Mouse (Mus musculus): ENCODE results near the gene Zhx3. TPM values are rescaled to one million over a fixed set of nuclear protein-coding genes. Genes with fewer than 3 reads are reported as not detected.
A peak's percentile ranks its signal among the peaks of the same experiment; 100 is the strongest.

Zhx3 gene
- total and polyA plus RNA-seq, 3 experiments, result 7.9 to 36.8 (median 36.7) TPM

DNA sequence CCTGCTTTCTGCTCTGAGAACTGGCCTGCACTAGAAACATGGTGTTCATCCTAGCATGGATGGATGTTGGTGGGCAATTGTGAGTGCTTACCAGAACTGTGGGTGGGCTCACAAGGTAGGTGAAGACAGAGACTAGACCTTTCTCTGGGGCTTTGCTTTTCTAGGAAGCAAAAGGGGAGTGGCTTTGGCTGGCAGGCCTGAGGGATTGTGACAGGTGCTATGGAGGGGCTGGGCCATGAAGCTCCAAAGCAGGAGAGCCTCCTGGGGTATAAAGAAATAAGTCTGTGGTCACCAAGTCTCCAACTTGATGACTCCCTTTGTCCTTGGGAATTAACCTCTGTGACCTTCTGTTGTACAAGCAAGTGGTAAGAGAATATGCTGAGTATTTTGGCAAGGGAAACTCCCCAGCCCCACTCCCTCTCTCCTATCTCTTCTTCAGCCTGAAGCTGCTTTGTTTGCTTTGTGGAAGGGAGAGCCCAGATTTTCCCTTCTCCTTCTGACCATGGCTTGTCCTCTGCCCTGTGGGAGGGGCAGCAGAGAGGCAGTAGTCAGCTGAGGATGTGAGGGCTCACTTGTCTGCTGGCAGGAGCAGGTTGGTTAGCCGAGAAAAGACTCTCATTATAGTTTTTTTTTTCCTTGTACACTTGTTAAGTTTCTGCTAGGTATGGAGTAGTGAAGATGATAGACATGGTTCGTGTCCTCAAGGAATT is 133.0 kb downstream of the Zhx3 start:
- peaks cover 15% of the 10 kb centered on the region for H3K79me2 ChIP-seq (replicated peaks; ENCODE audit: control insufficient read depth, insufficient read depth, low read length)
- no peaks in the 10 kb centered on the region for H3K27me3 ChIP-seq (ENCODE audit: control insufficient read depth, insufficient read depth, low read length)
- H3K9ac ChIP-seq (ENCODE audit: low read depth, low read length), result no peak overlapping the region
- H3K4me3 ChIP-seq, result no peak overlapping the region
- peaks cover 54% of the 10 kb centered on the region for H3K36me3 ChIP-seq (ENCODE audit: control insufficient read depth, insufficient read depth, low read length)
- peak overlapping the region; percentile 83 for H3K27ac ChIP-seq
- peaks cover 67% of the 10 kb centered on the region for H3K4me1 ChIP-seq (ENCODE audit: control insufficient read depth, insufficient read depth, low read length)
- peak in 1 of 2 experiments; percentile 28 for DNase-seq
- intact Hi-C loops (cut with DNase I), result no loop called here
- TF ChIP-seq CTCF (IDR thresholded peaks at IDR 0.05), result no peak
- TF ChIP-seq POLR2A (IDR thresholded peaks at IDR 0.05; ENCODE audit: insufficient read depth, low read depth, low read length), result no peak
- no peak for TF ChIP-seq EP300 (IDR thresholded peaks at IDR 0.05; ENCODE audit: insufficient read depth, low read depth, low read length)
- 31% methylated on average over 2 of the region's 2 CpGs for WGBS

DNA sequence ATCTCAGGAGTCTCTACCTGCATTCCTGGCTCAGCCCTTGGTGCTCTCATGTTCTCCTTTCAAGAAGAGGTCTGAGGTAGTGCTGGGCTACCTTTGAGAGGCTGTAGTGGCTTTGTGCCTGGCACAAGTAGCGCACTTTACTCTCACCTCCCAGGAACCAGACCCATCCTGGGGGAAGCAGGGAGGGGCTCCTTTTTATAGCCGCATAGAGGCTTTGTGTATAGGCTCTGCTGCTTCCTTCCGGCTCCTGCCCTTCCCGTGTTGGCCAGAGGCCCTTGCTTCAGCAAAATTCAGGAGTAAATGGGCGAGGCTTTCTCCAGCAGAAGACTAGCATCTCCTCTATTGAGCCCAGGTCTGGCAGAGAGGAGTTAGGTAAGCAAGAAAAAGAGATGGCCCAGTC is 134.4 kb downstream of the Zhx3 start:
- H3K9ac ChIP-seq (ENCODE audit: low read depth, low read length), result 0 out of 2 replicates have a peak overlapping the region, but pooled peaks have one; percentile 4
- TF ChIP-seq EP300 (IDR thresholded peaks at IDR 0.05; ENCODE audit: insufficient read depth, low read depth, low read length) (no peak), POLR2A (IDR thresholded peaks at IDR 0.05; ENCODE audit: insufficient read depth, low read depth, low read length) (no peak), CTCF (IDR thresholded peaks at IDR 0.05) (no peak)
- H3K4me3 ChIP-seq, result no peak overlapping the region
- 33% methylated on average over 5 of the region's 5 CpGs for WGBS
- peak overlapping the region; percentile 83 for H3K27ac ChIP-seq
- no peaks in the 10 kb centered on the region for H3K27me3 ChIP-seq (ENCODE audit: control insufficient read depth, insufficient read depth, low read length)
- peak; percentile 57 to 67 for DNase-seq
- intact Hi-C loops (cut with DNase I), result no loop called here
- peaks cover 47% of the 10 kb centered on the region for H3K36me3 ChIP-seq (ENCODE audit: control insufficient read depth, insufficient read depth, low read length)
- H3K79me2 ChIP-seq (replicated peaks; ENCODE audit: control insufficient read depth, insufficient read depth, low read length), result peaks cover 13% of the 10 kb centered on the region
- H3K4me1 ChIP-seq (ENCODE audit: control insufficient read depth, insufficient read depth, low read length), result peaks cover 62% of the 10 kb centered on the region

DNA sequence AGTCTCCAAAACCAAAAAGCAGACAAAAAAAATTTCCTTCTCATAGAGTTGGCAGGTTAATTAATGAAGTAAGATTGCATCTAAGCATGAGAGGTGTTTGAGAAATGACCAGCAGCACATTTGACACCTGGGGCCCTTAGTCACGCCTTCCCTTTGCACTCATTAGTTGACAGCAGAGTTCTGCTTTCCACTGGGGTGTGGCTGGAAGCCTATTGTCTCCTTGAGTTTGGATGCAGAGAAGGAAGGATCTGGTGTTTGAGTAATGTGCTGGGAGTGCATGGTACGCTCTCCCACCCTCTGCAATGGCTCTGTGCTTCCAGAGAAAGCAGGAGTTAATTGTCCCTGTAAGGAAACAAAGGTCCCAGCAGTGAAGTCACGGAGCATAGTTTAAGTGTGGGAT is 136.3 kb downstream of the Zhx3 start:
- Histone ChIP-seq H3K27me3 (ENCODE audit: control insufficient read depth, insufficient read depth, low read length) (no peaks in the 10 kb centered on the region), H3K4me3 (no peak overlapping the region), H3K9ac (ENCODE audit: low read depth, low read length) (no peak overlapping the region), H3K4me1 (ENCODE audit: control insufficient read depth, insufficient read depth, low read length) (peaks cover 54% of the 10 kb centered on the region), H3K27ac (peak overlapping the region; percentile 83), H3K79me2 (replicated peaks; ENCODE audit: control insufficient read depth, insufficient read depth, low read length) (peaks cover 18% of the 10 kb centered on the region), H3K36me3 (ENCODE audit: control insufficient read depth, insufficient read depth, low read length) (peaks cover 39% of the 10 kb centered on the region)
- 50% methylated on average over 3 of the region's 3 CpGs for WGBS
- intact Hi-C loops (cut with DNase I), result no loop called here
- TF ChIP-seq CTCF (IDR thresholded peaks at IDR 0.05), result no peak
- TF ChIP-seq EP300 (IDR thresholded peaks at IDR 0.05; ENCODE audit: insufficient read depth, low read depth, low read length), result 0 out of 2 replicates have a peak, but pooled peaks have one; percentile 24
- no peak for DNase-seq

DNA sequence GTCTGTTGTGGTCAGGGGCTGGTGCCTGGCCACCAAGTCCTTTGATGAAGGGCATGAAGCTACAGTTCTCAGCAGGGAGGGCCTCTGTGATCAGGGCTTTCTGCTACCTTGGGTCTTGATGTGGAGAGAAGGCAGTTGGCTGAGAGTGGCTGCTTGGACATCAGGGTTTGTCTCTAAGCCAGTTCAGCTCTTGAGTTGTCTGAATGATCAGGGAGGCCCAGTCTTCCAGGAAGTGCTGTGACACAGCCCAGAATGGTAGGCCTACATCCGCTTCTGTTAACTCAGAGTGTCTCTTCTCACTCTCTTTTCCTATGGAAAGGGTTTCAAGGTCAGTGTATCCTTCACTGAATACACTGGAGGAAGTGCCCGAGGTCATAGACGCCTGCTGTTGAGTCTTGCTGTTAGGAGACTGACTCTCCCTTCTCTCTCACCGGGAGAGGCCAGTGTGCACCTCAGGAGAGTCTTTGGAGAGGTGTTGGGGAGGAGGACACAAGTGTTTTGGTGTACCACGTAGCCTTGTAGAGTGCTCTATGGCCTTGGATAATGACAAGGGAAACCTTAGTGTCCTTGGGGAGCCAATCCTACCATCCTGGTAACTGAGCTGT is 137.0 kb downstream of the Zhx3 start:
- peak overlapping the region; percentile 83 for H3K27ac ChIP-seq
- H3K4me3 ChIP-seq, result no peak overlapping the region; the same call in 1 of the 2 replicates
- peaks cover 34% of the 10 kb centered on the region for H3K36me3 ChIP-seq (ENCODE audit: control insufficient read depth, insufficient read depth, low read length)
- peaks cover 18% of the 10 kb centered on the region for H3K79me2 ChIP-seq (replicated peaks; ENCODE audit: control insufficient read depth, insufficient read depth, low read length)
- WGBS, result 36% methylated on average over 5 of the region's 5 CpGs
- H3K4me1 ChIP-seq (ENCODE audit: control insufficient read depth, insufficient read depth, low read length), result peaks cover 52% of the 10 kb centered on the region
- intact Hi-C loops (cut with DNase I), result no loop called here
- TF ChIP-seq CTCF (IDR thresholded peaks at IDR 0.05) (no peak), EP300 (IDR thresholded peaks at IDR 0.05; ENCODE audit: insufficient read depth, low read depth, low read length) (no peak), POLR2A (IDR thresholded peaks at IDR 0.05; ENCODE audit: insufficient read depth, low read depth, low read length) (no peak)
- H3K27me3 ChIP-seq (ENCODE audit: control insufficient read depth, insufficient read depth, low read length), result no peaks in the 10 kb centered on the region
- DNase-seq, result peak in 1 of 2 experiments; percentile 25
- H3K9ac ChIP-seq (ENCODE audit: low read depth, low read length), result no peak overlapping the region

DNA sequence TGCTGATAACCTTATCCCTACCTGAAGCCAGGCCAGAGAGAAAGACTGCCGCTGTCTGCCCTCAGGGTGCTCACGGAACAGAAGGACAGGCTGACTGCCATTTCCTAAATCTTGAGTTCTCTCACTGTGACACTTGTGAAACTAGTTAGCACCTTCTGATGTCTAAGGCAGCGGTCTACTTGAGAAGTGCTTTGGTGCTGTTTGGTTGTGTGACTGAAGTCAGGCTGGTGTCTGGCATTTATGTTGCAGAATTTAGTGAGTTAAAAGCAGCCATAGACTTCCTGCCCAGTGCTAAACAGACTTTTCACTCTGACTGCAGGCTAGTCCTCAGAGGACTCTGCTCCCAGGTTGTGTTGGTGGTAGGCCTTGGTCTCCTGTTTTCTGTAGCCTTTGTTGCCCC is 138.5 kb downstream of the Zhx3 start:
- H3K79me2 ChIP-seq (replicated peaks; ENCODE audit: control insufficient read depth, insufficient read depth, low read length), result peaks cover 17% of the 10 kb centered on the region
- peak in 1 of 2 experiments; percentile 28 for DNase-seq
- H3K36me3 ChIP-seq (ENCODE audit: control insufficient read depth, insufficient read depth, low read length), result peaks cover 22% of the 10 kb centered on the region
- TF ChIP-seq EP300 (IDR thresholded peaks at IDR 0.05; ENCODE audit: insufficient read depth, low read depth, low read length), result no peak
- no peak for TF ChIP-seq CTCF (IDR thresholded peaks at IDR 0.05)
- no peak for TF ChIP-seq POLR2A (IDR thresholded peaks at IDR 0.05; ENCODE audit: insufficient read depth, low read depth, low read length)
- intact Hi-C loops (cut with DNase I), result no loop called here
- H3K4me1 ChIP-seq (ENCODE audit: control insufficient read depth, insufficient read depth, low read length), result peaks cover 51% of the 10 kb centered on the region
- H3K4me3 ChIP-seq, result peak overlapping the region; percentile 2; the same call in 1 of the 2 replicates
- H3K9ac ChIP-seq (ENCODE audit: low read depth, low read length), result peak overlapping the region; percentile 32
- peak overlapping the region; percentile 83 for H3K27ac ChIP-seq
- H3K27me3 ChIP-seq (ENCODE audit: control insufficient read depth, insufficient read depth, low read length), result no peaks in the 10 kb centered on the region
- WGBS, result 40% methylated on average over 3 of the region's 3 CpGs

DNA sequence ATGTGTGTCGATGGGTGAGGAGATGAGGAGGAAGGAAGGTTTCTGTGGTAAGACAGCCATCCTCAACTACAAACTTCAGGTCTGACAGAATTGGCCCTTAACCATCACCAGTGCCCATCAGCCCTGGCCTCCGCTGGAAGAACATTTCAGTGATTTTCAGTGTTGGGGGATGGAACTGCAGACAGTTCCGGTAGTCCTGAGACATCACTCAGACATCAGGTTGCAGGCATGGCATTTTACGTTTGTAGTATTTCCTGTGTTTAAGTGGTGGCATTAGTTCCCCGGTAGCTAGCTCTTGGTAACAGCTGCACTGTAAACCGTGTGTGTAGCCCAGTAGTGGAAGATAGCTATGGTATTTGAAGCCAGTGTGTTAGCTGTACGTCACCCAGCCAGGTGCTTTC is 139.7 kb downstream of the Zhx3 start:
- intact Hi-C loops (cut with DNase I), result loop anchor here (2.0 kb wide), 1 partner anchor 56 kb away; no protein-coding TSS in a partner anchor

More for the DNA sequence above, 139.7 kb downstream of the Zhx3 start:
- peaks cover 14% of the 10 kb centered on the region for H3K79me2 ChIP-seq (replicated peaks; ENCODE audit: control insufficient read depth, insufficient read depth, low read length)
- WGBS, result 15% methylated on average over 7 of the region's 7 CpGs
- peaks cover 45% of the 10 kb centered on the region for H3K4me1 ChIP-seq (ENCODE audit: control insufficient read depth, insufficient read depth, low read length)
- TF ChIP-seq CTCF (IDR thresholded peaks at IDR 0.05), result no peak
- no peak for TF ChIP-seq POLR2A (IDR thresholded peaks at IDR 0.05; ENCODE audit: insufficient read depth, low read depth, low read length)
- no peak for TF ChIP-seq EP300 (IDR thresholded peaks at IDR 0.05; ENCODE audit: insufficient read depth, low read depth, low read length)
- peak in 1 of 2 experiments; percentile 21 for DNase-seq
- peak overlapping the region; percentile 95 for H3K4me3 ChIP-seq
- H3K36me3 ChIP-seq (ENCODE audit: control insufficient read depth, insufficient read depth, low read length), result peaks cover 14% of the 10 kb centered on the region
- peak overlapping the region; percentile 96 for H3K27ac ChIP-seq
- peak overlapping the region; percentile 97 for H3K9ac ChIP-seq (ENCODE audit: low read depth, low read length)
- H3K27me3 ChIP-seq (ENCODE audit: control insufficient read depth, insufficient read depth, low read length), result no peaks in the 10 kb centered on the region
